Mouse (Mus musculus) heart, adult 2 months (tissue): ENCODE measurements around the gene Vps37b. TPM values are rescaled to one million over a fixed set of nuclear protein-coding genes. Genes with fewer than 3 reads are reported as not detected.

Experiments used
- DNase-seq, 2 experiments: peaks; one replicate each; pipeline ENCODE4 v3.0.0; 2021
- H3K27ac ChIP-seq: fragments of 200-600 bp; 2 replicates; pipeline ENCODE4 v1.8.1; 2022
- H3K27me3 ChIP-seq: fragments of 200-500 bp; 2 replicates; pipeline ENCODE4 v1.6.1; 2012; ENCODE audit warnings: mild to moderate bottlenecking, low read length, inconsistent platforms, mixed read lengths; ENCODE audit not compliant: control insufficient read depth, insufficient read depth
- H3K36me3 ChIP-seq: fragments of 200-500 bp; 2 replicates; pipeline ENCODE4 v1.6.1; 2012; ENCODE audit warnings: low read length, inconsistent platforms; ENCODE audit not compliant: control insufficient read depth, insufficient read depth
- H3K4me1 ChIP-seq: fragments of 200-500 bp; 2 replicates; pipeline ENCODE4 v1.6.1; 2011; ENCODE audit warnings: low read length; ENCODE audit not compliant: control insufficient read depth, insufficient read depth
- H3K4me3 ChIP-seq: fragments of 200-600 bp; 2 replicates; pipeline ENCODE4 v1.8.1; 2022
- H3K79me2 ChIP-seq: fragments of 200-500 bp; replicated peaks from 2 replicates; pipeline ENCODE4 v1.6.1; 2012; ENCODE audit warnings: mild to moderate bottlenecking, inconsistent platforms, low read length, moderate library complexity, mixed read lengths; ENCODE audit not compliant: control insufficient read depth, insufficient read depth
- H3K9ac ChIP-seq: fragments of 200-500 bp; 2 replicates; pipeline ENCODE4 v1.6.1; 2012; ENCODE audit warnings: low read depth, mild to moderate bottlenecking, control low read depth, inconsistent platforms, low read length, mixed read lengths
- CTCF ChIP-seq: fragments of 200-600 bp; IDR thresholded peaks from 2 replicates; pipeline ENCODE4 v1.8.1; 2022; ENCODE audit warnings: antibody characterized with exemption, mild to moderate bottlenecking, moderate library complexity
- EP300 ChIP-seq: fragments of 200-500 bp; IDR thresholded peaks from 2 replicates; pipeline ENCODE4 v1.6.1; 2011; ENCODE audit warnings: low read depth, low read length, control low read depth; ENCODE audit not compliant: insufficient read depth
- POLR2A ChIP-seq: fragments of 200-500 bp; IDR thresholded peaks from 2 replicates; pipeline ENCODE4 v1.6.1; 2011; ENCODE audit warnings: mild to moderate bottlenecking, low read depth, low read length, control low read depth; ENCODE audit not compliant: insufficient read depth
- WGBS: fragments of 180-500 bp; shearing (Covaris S2); methylation state at CpG from one replicate; pipeline ENCODE4 v1.1.7; 2018; 5-methylcytosine and 5-hydroxymethylcytosine counted together
- intact Hi-C: fragments of 180-260 bp; cut with DNase I; formaldehyde crosslinking; loops from one replicate; pipeline ENCODE4 v1.15.1; 2025
- polyA plus RNA-seq: library from polyadenylated mRNA; depleted of rRNA; stranded (reverse); fragments of >200 nt; gene quantifications from 2 replicates; pipeline ENCODE4 v1.2.3, GENCODE M21; 2012
- total RNA-seq, 2 experiments: library from RNA; stranded (reverse); gene quantifications; 2 replicates each; pipeline ENCODE4 v1.2.3; 2021

Vps37b gene
- total and polyA plus RNA-seq, 3 experiments = 16.0 to 22.7 (median 16.7) TPM

- H3K4me1 ChIP-seq = peaks cover 47% of the 10 kb centered on the region
- no peak overlapping the region for H3K4me3 ChIP-seq
- no peak for TF ChIP-seq EP300
- TF ChIP-seq POLR2A = no peak
- TF ChIP-seq CTCF = no peak
- H3K9ac ChIP-seq = no peak overlapping the region
- H3K27ac ChIP-seq = peak overlapping the region; percentile 70
- no peak for DNase-seq
- H3K36me3 ChIP-seq = peaks cover 10% of the 10 kb centered on the region
- 47% methylated on average over 7 of the region's 7 CpGs for WGBS
- no peaks in the 10 kb centered on the region for H3K27me3 ChIP-seq
- peaks cover 4% of the 10 kb centered on the region for H3K79me2 ChIP-seq
- intact Hi-C loops = no loop called here
These were observed 3.4 kb downstream of the Vps37b start for GRCm38 (mm10) chr5:124028680-124029079.

GRCm38 (mm10) chr5:124027702-124028470 is 4.2 kb downstream of the Vps37b start:
- H3K27me3 ChIP-seq = no peaks in the 10 kb centered on the region
- 29% methylated on average over 19 of the region's 19 CpGs for WGBS
- peaks cover 10% of the 10 kb centered on the region for H3K36me3 ChIP-seq
- TF ChIP-seq EP300 (no peak), CTCF (no peak), POLR2A (no peak)
- H3K9ac ChIP-seq = peak overlapping the region; percentile 31
- peaks cover 47% of the 10 kb centered on the region for H3K4me1 ChIP-seq
- intact Hi-C loops = no loop called here
- peaks cover 4% of the 10 kb centered on the region for H3K79me2 ChIP-seq
- no peak overlapping the region for H3K4me3 ChIP-seq
- H3K27ac ChIP-seq = peak overlapping the region; percentile 70
- no peak for DNase-seq

DNA sequence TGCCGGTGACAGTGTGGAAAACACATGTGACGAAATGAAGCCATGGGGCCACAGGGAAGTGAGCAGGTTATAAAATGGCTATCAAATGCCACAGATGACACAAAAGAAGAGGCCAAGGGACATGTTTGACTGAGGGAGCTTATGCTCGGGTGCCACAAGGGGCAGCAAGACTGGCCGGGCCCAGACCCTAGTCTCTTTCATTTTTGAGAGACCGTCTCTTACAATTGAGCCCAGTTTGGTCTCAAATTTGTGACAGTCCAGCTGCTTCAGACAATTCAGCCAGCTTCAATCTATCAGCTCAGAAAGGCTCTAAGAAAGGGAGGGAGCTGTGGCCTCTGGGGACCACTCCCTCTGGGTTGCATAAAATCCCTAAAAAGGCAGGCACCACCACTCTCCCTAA is 5.5 kb downstream of the Vps37b start:
- intact Hi-C loops = no loop called here
- peaks cover 4% of the 10 kb centered on the region for H3K79me2 ChIP-seq
- no peak for DNase-seq
- peak overlapping the region; percentile 31 for H3K9ac ChIP-seq
- TF ChIP-seq CTCF (no peak), POLR2A (no peak), EP300 (no peak)
- no peak overlapping the region for H3K4me3 ChIP-seq
- H3K27ac ChIP-seq = peak overlapping the region; percentile 82
- no peaks in the 10 kb centered on the region for H3K27me3 ChIP-seq
- 72% methylated on average over 5 of the region's 5 CpGs for WGBS
- peaks cover 10% of the 10 kb centered on the region for H3K36me3 ChIP-seq
- H3K4me1 ChIP-seq = peaks cover 45% of the 10 kb centered on the region

DNA sequence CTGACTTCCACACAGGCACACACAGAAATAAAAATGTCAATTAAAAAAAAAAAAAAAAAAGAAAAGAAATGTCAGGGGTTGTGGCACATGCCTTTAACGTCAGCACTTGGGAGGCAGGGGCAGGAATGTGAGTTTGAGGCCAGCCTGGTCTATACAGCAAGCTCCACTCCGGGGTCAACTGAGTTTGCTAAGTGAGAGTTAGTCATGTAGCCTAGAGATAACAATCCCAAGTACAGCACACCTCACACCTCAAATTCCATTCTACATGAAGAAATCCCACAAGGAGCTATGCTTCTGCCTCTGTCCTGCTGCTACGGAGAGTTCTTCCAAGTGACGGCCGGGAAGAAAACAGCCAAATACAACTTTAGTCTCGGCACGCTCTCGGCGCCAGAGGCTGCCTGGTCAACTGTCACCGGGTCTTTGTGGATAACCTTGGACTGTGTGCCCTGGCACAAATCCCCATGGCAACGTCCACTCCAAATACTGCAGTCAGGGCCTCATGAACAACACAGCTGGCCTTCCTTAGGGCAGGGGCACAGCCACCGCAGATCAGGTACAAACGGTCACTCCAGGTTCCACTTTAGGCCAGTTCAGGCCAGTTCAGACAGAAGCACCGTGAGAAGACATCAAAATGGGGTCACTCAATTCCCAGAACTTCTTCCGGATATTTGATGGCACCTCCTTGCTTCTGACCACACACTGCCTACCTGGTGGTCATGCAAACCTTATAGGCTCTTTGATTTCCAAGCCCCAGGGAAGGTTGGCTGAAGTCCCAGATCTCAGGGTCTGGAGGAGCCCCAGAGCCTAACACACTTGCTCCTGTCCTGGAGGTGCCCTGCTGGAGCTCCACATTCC is 6.3 kb downstream of the Vps37b start:
- peaks cover 10% of the 10 kb centered on the region for H3K36me3 ChIP-seq
- H3K27ac ChIP-seq = peak overlapping the region; percentile 82
- peaks cover 45% of the 10 kb centered on the region for H3K4me1 ChIP-seq
- H3K4me3 ChIP-seq = no peak overlapping the region
- H3K79me2 ChIP-seq = peaks cover 4% of the 10 kb centered on the region
- no peaks in the 10 kb centered on the region for H3K27me3 ChIP-seq
- 61% methylated on average over 15 of the region's 15 CpGs for whole genome bisulfite sequencing
- H3K9ac ChIP-seq = peak overlapping the region; percentile 51
- peak in 1 of 2 experiments; percentile 72 for DNase-seq
- TF ChIP-seq POLR2A (no peak), EP300 (no peak), CTCF (no peak)
- intact Hi-C loops = no loop called here

DNA sequence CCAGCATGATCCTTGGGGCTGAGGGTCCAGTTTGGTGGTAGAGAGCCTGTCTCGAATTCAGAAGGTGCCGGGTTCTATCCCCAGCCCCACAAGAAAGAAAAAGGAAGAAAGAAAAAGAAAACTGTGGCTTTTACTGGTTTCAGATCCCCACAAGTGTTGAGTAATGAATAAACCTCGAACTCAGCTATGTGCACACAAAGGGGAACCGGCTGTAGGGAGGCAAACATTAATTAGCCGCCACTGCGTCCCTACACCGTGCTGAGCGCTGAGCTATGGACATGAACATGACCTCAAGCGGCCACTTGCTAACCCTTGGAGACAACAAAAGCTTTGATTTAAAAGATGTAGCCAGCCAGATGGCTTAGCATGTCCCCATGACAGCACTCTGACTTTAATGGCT is 6.9 kb downstream of the Vps37b start:
- DNase-seq = no peak
- TF ChIP-seq POLR2A (no peak), EP300 (no peak), CTCF (no peak)
- 70% methylated on average over 9 of the region's 9 CpGs for WGBS
- no peak overlapping the region for H3K9ac ChIP-seq
- H3K27me3 ChIP-seq = no peaks in the 10 kb centered on the region
- H3K36me3 ChIP-seq = peaks cover 10% of the 10 kb centered on the region
- H3K4me1 ChIP-seq = peaks cover 46% of the 10 kb centered on the region
- H3K4me3 ChIP-seq = no peak overlapping the region
- peak overlapping the region; percentile 82 for H3K27ac ChIP-seq
- intact Hi-C loops = no loop called here
- peaks cover 4% of the 10 kb centered on the region for H3K79me2 ChIP-seq
